Mouse (Mus musculus): ENCODE results near the gene Plpp3.

Plpp3 gene

DNA sequence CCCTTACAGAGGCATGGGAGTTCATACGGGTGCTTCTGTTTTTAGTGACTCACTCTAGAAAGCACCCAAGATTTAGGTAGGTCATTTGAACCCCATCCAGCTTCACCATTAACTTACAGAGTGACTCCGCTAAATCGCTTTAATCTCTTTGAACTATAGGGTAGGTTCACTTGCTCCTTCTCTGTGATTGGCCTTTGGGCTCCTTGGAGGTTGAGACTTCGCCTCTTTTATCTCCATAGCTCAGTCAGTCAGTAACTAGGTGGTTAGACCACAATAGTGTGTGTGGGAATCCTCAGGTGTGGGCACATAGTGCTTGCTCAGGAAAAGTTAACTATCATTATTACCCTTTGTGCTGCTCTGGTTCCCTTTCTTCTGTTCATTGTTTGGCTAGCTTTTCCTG, 33.7 kb downstream of the Plpp3 start:
- no peak for DNase-seq (ENCODE audit: low spot score)

DNA sequence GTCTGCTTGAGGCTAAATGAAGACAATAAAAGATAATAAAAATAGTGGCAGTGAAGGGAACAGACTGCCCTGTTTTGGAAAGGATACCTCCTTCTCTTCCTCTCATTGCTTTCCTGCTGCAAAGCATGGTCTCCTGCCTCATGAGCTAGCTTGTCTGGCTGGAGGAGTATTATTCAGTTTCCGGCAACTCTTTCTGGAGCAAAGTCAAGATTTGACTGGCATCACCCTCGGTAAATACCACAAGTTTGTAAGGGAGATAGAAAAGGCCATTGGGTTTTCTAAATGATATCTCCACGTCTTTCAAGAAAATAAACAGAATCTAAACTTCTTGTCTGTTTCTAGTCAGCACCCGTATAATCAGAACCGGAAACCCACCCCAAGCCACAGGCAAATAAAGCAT, 34.4 kb downstream of the Plpp3 start:
- DNase-seq (ENCODE audit: low spot score), result no peak

DNA sequence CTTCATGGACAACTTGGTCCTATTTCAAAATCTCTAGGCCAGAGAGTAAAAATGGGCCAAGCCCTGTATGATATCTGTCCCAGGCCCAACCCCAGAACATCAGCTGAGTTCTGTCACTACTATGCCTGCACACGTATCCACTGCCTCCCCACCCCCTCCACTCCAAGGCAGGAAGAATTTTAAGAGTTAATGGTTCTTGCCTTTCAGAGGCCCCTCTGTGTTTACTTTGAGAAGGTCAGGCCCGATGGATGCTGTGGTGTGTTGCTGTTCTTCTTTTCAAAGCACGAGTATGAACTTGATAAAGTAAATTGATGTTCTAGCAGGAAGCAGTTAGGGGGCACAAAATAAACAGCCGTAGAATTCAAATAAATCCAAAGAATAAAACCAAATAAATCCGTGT, 35.5 kb downstream of the Plpp3 start:
- DNase-seq (ENCODE audit: low spot score), result no peak

DNA sequence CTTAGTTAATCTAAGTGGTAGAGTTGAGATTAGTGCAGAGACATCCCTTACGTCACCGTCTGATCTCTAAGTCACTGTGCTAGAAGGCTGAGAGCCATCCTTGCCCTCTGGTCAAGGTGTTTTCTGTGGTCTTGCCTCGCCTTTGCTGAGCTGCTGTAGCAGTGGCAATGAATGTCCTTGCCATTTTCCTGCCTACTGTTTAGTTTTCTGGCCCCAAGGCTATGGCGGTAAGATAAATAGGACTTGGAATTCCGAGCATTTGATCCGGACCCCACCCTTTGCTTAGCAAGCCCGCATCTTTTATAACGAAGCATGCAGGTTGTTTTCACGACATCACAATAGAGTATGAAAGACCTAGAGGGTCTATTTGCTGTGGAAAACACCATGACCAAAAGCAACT, 38.1 kb downstream of the Plpp3 start:
- no peak for DNase-seq (ENCODE audit: low spot score)

DNA sequence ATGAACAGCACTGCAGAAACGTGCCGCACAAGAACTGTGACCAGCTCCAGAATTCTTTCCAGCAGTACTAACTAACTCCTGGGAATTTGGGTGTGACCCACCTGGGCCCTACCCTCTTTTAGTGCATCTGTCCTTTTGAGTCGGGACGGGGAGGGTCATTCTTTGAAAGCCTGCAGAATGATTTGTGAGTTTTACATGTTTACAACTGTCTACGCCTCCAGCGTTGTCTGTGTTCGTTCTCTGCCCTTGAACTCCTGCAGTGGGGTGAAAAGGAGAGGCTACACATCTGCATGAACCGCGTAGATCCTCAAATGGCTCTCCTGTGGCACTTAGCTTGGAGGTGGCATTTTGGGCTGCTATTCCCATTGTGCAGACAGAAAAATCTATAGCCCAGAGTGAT, 39.0 kb downstream of the Plpp3 start:
- DNase-seq (ENCODE audit: low spot score), result no peak

DNA sequence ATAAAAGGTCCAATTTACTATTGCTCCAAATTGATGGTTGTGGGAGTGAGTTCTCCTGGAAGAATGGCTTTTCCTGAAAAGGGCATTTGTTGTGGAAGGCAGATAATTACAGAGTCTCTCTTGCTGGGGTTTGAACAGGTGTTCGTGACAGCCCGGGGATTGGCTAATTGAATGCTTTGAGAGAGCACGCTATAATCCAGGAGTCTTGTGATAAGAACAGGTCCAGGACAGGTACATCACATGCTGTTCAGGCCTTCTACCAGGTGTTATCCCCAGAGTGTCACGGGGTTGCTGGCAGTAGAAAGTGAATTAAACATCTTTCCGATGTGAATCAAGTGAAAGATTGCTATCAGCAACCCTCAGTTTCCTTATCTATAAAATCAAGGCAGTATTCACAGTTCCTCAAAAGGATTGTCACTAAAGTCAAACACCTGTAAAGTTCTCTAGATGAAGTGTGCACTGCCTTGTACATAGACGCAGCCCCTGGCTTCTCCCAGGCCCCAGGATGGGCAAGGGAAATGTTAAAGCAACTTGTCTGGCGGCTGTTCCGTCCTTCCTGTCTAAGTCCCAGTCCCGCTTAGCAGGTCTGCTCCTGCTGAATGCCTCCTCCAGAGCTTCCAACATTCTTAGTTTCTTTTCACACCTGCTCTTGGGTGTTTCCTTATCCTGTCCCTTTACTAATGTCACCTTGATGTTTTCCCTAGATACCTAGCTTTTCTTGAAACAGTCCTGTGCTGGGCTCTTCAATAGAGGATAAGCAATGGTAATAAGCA, 40.0 kb downstream of the Plpp3 start:
- DNase-seq (ENCODE audit: low spot score), result no peak

DNA sequence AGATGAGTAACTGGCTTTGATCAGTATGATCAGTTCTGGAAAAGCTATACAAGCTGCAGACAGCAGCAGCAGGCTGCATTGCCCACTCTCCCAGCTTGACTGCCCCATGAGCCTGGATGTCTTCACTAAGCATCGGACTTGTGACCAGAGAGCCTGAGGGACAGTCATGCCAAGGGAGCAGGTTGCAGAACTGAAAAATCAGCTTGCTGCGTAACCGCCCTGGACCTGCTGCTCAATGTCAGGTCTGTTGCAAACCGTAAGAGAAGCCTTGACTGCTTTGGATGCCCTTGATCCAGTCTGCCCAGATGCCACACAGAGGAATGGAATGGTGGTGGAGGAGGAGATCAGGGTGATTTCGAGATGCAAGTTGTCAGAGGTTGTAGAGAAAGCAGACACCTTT, 41.5 kb downstream of the Plpp3 start:
- DNase-seq (ENCODE audit: low spot score), result no peak

DNA sequence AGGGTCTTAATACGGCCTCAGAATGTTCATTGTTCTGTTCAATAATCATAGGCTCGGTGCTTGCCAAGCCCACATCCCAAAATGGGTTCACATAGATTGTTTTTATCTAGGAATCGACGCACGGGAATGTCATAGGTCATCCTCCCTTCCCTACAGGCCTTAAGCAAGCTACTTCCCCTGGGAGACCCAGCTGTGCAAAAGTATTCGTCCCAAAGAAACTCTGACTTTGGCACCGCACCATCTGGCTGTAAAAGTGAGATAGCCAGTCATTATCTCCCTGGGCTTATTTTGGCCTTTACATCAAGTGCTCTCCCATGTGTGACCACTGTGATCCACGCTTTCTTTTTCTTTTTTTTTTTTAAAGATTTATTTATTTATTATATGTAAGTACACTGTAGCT, 42.2 kb downstream of the Plpp3 start:
- DNase-seq (ENCODE audit: low spot score), result no peak

DNA sequence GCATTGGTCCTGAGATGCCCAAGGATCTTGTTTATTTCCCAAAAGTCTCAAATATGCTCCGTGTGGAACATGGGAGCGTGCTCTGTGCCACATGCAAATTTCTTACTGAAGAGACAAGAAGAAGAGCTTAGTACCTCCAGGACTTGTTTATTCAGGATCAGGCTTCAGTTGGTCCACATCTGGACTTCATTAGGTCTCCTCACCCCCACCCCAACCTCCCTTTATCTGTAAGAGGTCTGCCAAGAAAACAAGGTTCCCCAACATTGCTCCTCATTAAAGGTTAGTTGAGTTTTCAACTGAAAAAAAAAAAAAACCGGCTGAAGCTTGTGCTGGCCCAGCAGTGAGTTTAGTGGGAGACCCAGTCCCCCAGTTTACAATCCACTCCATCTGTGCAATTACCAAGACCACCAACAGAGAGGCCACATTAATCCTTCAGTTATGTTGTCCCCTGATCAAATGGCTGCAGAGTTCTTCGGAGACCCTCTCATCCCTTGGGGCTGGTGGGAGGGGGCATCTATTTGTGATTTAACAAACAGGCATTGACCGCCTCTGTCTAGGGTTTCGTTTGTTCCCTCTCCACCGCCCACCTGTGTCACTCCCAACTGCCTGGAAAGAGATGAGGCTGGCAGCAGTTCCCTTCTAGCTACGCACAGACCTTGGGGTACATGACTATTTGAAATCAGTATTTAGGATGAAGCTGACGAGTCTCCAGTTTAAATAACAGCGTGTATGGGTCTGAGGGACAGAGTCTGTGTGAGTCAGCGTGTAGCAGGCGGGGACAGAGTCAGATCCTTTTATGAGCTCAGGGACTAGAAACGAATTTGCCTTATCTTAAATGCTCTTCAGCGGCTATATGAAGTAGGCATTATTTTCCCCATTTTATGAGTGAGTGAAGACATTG, 43.7 kb downstream of the Plpp3 start:
- DNase-seq (ENCODE audit: low spot score), result no peak

DNA sequence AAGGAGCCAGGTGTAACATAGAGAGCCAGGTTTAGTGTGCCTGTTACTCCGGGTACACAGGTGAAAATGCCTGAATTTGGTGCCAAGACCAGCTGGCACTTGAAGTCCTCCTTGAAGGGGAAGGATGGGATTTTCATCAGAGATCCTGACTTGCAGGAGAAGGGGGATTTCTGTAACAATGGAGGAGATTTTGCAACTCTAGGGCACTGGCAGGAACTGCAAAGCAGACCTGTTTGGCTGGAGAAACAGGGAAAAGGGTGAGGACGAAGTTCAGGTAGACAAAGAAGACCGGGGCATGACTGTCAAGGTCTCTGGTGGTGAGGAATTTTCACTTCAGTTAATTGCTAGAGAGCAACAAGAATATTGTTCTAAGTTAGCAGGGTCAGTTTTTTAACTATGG, 45.3 kb downstream of the Plpp3 start:
- DNase-seq (ENCODE audit: low spot score), result no peak

DNA sequence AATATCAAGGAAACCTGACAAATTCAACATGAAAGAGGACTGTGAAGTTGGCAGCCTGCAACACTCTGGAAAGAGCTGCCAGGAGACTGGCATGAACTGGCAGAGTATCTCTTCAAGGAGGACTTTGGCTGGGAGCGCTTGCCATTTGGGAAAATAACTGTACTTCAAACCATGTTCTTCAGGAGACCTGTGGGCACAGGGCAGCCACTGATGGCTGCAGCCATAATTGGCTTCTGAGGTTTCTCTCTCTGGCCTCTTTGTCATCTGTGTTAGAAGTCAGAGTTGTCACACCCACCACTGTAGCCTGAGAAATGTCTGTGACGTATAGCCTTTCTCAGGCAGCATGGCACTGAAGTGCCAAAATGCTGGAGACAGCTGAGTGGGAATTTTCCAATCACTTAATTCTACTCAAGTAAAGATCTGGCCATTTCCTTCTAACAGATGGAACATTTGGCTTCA, 46.2 kb downstream of the Plpp3 start:
- DNase-seq (ENCODE audit: low spot score), result no peak

DNA sequence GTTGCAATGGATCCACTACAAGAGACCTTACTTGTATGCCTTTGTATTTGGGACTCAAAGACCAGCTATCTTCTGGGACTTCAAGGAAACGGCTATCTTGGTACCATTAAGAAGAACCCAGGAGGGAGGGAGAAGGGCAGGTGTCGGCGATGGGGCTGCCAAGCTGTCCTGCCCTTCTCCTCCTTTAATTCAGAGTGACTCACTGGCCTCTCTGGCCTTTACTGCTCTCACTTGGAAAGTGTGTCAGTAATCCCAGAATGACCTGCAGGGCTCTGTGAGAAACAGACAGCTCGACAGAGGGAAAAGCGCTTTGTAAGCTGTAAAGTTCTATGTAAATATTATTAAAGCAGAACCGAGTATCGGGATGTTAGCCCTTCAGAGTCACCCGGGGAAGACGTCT, 46.9 kb downstream of the Plpp3 start:
- no peak for DNase-seq (ENCODE audit: low spot score)

DNA sequence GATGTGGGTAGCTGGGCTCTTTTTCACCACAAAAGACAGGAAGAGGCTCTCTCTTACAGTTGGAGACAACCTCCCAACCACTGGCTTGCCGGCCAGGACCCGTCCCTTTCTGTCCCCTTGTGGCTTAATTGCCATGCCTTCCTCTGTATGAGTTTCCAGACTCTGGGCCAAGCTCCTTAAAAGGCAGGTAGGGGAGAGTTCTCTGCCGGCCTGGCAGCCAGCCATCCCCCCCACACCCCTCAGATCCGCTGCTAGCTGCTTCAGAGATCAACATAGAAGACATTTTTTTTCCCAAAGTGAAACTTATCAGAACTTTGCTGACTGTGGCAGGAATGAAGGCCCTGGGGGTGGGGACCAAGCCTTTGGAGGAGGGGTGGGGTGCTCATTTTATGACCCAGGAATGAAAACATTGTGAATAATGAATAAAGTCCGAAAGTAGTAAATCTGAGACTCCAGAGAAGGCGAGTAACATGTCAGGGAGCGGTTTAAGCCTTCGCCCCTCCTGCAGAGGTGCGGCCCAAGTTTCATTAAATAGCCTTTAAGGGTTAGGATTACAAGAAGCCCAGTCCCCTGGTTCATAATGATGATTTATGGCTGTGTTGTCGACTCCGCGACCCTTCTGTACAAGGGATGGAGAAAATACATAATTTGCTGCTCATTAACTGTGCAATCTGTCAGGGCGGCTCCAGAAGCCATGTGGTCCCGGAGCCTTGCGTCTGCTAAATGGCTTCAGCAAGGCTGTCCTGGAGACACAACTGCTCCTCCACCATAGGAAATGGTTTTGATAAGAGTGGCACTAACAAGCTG, 48.1 kb downstream of the Plpp3 start:
- no peak for DNase-seq (ENCODE audit: low spot score)

DNA sequence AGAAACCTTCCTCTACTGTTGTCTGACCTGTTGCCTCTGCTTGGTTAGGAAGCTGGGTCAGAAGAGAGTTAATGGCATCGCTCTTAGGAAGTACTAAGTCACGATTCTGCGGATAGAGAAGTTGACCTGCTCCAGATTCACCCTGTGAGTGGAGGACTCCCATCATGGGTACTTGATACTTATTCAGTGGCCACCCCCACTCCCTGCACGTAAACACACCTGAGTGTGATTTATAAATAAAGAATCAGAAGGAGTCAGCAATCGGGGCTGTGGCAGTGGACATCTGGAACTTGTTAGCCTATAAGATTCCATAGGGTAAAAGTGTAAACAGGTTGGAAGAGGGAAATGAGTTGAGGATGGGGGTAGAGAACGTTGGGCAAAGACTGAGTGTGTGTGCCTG, 49.0 kb downstream of the Plpp3 start:
- DNase-seq (ENCODE audit: low spot score), result no peak

DNA sequence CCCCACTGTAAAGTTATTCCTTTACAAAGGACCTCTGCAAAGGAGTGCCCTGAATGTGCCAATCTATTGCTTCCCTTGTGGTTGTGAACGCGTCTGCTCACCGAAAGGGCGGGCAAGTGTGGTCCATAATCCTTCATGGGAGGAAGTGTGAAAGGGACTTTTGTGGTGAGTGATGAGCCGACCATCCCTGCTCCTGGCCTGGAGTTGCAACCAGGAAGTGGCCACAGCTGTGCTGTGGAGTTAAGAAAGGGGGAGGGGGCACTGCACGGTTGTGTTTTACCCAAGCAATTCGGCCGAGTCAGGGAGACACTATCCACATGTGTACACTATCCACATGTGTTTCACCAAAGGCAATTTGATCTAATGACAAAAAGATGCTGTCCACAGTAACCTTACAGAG, 49.8 kb downstream of the Plpp3 start:
- DNase-seq (ENCODE audit: low spot score), result no peak

DNA sequence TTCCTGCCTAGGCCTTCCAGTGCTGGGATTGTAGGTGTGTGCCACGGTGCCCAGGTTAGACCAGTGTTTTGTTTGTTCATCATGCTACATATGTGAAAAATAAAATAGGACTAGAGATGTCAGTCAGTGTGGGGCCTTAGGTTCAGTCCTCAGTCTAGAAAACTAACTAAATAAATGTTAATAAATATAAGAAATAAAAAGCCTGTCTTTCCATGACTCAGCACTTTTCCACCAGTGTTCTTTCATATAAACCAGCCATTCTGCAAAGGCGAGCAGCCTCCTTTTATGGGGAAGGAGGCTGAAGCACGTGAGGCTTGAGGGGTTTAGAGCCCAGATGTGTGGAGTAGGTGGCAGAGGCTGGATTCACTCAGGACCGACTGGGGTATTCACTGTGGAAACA, 50.5 kb downstream of the Plpp3 start:
- DNase-seq (ENCODE audit: low spot score), result no peak

DNA sequence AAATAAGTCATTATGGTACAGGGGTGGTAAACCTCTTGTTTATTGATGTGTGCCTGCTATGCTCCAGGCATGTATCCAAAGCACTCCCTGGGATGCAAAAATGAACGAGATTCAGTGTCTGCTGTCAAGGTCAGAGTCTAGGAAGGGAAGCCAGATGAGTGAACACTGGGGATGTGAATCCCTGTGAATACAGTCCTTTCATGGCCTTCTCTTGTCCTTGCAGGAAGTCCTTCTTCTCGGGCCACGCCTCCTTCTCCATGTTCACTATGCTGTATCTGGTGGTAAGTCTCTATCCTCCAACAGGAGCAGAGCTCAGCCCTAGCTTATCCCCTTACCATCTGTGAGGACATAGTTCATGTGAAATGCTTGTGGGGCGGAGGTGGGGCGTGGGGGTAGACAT, 51.8 kb downstream of the Plpp3 start:
- no peak for DNase-seq (ENCODE audit: low spot score)

DNA sequence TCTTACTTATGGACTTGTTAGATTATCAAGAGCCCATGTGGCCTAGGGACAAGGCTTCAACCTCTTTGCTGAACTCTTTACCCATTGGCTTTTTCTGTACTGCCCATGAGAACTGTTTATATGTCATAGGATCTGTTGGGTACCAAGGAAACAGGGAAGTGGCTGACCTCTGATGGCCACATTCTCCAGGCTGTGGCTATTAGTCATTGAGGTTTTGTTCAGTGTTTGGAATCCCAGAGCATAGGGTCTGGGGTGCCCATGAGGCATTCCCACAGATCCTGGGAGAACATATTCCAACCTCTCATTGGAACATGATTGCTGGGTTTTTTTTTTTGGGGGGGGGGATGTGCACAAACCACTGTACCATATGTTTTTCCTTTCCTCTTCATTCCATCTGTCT, 56.2 kb downstream of the Plpp3 start:
- no peak for DNase-seq (ENCODE audit: low spot score)

DNA sequence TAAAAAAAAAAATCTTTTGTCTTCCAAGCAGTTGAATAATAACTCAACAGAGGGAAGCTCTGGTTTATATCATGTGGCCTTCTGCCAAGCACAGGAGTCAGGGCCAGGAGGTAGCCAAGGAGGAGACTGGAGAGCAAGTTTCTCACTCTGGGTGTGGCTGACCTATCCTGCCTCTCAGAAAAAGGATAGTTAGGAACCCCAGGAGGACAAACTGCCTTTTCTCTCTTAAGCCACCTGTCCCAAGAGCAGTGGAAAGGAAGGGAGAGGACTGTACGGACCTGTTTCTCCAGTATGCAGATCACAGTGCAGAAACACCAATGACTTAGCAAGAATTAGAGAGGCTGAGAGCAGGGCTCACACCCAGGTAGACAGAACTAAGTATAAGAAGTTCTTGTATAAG, 57.3 kb downstream of the Plpp3 start:
- no peak for DNase-seq (ENCODE audit: low spot score)

DNA sequence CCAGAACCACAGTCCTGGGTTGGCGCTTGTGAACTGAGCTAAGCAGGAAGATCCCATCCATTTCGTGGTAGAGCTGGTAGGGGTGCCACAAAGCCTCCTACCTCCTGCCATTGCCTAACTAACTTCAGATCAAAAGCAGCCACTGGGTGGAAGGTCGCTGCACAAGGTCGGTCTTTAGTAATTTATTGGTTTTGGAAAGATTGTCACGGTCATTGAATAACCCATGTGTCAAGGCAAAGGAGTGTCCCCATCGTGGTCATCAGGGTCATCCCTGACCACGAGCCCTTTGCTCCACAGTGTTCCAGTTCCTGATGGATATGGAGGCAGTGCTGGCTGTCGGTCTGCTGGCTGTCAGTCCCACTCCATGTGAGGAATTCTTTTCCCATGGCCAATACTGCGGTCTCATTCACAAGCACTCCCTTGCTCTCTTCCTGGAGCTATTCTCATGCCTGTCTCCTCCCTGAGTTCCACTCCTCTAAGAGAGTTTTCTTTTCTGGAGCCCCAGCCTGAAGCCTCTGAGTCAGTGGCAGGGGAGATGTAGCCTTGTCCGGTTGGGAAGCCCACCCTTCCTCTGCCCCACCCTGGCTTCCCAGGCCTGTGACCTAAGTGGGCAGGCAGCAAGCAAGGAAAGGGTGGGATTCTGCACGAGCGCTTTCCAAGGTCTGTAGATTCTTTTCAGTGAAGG, 58.7 kb downstream of the Plpp3 start:
- no peak for DNase-seq (ENCODE audit: low spot score)

DNA sequence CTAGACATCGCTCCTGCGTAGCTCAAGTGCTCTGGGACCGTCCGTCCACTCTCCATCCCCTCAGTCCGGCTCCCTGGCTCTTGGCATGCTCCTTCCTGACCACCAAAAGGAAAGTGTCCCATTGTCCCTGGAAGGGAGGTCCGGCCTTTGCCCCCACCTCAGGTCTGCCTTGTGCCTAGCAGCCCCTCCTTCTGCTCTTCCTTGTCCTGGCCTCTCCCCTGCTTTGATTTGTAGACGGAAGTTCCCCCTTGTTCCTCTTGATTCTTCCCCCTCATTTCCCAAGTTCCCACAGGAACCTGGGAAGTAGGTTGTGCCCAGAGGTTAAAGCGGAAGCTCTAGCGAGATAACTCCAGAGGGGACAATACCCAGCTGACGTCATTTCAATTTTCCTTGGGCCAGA, 61.1 kb downstream of the Plpp3 start:
- DNase-seq (ENCODE audit: low spot score), result no peak

DNA sequence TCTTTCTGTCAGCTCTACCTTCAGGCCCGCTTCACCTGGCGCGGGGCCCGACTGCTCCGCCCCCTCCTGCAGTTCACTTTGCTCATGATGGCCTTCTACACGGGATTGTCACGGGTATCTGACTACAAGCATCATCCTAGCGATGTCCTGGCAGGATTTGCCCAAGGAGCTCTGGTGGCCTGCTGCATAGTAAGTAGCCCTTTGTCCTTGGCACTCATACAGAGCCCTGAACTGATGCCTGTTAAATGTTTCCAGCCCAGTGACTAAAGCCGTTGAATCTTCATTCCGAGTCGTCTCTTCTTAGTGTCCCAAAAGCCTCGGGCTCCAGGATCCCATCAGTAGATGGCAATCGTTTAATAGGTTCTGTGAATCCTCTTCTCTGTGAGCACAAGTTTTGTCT, 62.2 kb downstream of the Plpp3 start:
- DNase-seq (ENCODE audit: low spot score), result no peak
